Mouse (Mus musculus) lung, embryonic 16.5 days (tissue): ENCODE measurements around the gene 1700012P22Rik. TPM values are rescaled to one million over a fixed set of nuclear protein-coding genes. Genes with fewer than 3 reads are reported as not detected.

Experiments used
- ATAC-seq: fragments of 200-750 bp; cut with Nextera tagmentation; 2 replicates; pipeline ENCODE4 v1.8.0; 2017; ENCODE audit warnings: low read depth, mild to moderate bottlenecking, moderate library complexity
- H3K27ac ChIP-seq: fragments of 300-500 bp; sonication (generic); 2 replicates; pipeline ENCODE4 v1.5.1; 2014; ENCODE audit warnings: mild to moderate bottlenecking, control low read depth, low read length
- H3K27me3 ChIP-seq: fragments of 300-500 bp; sonication (generic); 2 replicates; pipeline ENCODE4 v1.6.1; 2014; ENCODE audit warnings: low read depth, low read length, mixed read lengths; ENCODE audit not compliant: control insufficient read depth, insufficient read depth
- H3K36me3 ChIP-seq: fragments of 300-500 bp; sonication (generic); 2 replicates; pipeline ENCODE4 v1.6.1; 2014; ENCODE audit warnings: low read length; ENCODE audit not compliant: control insufficient read depth, insufficient read depth
- H3K4me1 ChIP-seq: fragments of 300-500 bp; sonication (generic); replicated peaks from 2 replicates; pipeline ENCODE4 v1.6.1; 2014; ENCODE audit warnings: low read length, mixed read lengths; ENCODE audit not compliant: control insufficient read depth, insufficient read depth
- H3K4me2 ChIP-seq: fragments of 300-500 bp; sonication (generic); 2 replicates; pipeline ENCODE4 v1.6.1; 2014; ENCODE audit warnings: low read depth, low read length, control low read depth
- H3K4me3 ChIP-seq: fragments of 300-500 bp; sonication (generic); 2 replicates; pipeline ENCODE4 v1.5.1; 2014; ENCODE audit warnings: mild to moderate bottlenecking, low read length, control low read depth
- H3K9ac ChIP-seq: fragments of 300-500 bp; sonication (generic); 2 replicates; pipeline ENCODE4 v1.6.1; 2014; ENCODE audit warnings: low read length, control low read depth
- H3K9me3 ChIP-seq: fragments of 300-500 bp; sonication (generic); 2 replicates; pipeline ENCODE4 v1.6.1; 2016; ENCODE audit warnings: low read length; ENCODE audit not compliant: control insufficient read depth
- WGBS: fragments of 180-500 bp; shearing (Covaris S2); extraction: QIAGEN DNeasy Blood & Tissue Kit; methylation state at CpG from one replicate; pipeline ENCODE4 v1.1.7; 2014; 5-methylcytosine and 5-hydroxymethylcytosine counted together
- polyA plus RNA-seq: library from polyadenylated mRNA; unstranded; fragments of >200 nt; fragmentation: Nextera tagmentation; extraction: Ambion mirVana; gene quantifications from 2 replicates; pipeline ENCODE4 v1.2.1, GENCODE M21; 2015

1700012P22Rik gene
- polyA plus RNA-seq, result not detected in 2 replicates

DNA sequence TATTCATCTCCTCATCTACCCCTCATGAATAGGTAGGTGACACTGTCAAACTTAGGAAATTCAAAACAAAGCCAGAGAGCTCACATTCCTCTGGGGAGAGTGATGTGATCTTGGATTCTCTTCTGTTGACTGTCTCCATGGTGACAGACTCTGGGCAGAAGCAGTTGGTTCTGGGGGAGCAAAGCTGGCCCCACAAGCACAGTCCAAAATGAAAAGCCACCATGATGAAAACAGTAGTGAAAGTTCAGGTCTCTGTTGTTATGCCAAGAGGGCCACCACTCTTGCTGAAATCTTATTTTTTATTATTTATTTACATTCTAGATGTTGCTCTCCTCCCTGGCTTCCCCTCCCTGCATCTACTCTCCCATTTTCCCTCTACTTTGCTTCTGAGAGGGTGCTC, at the start of gene 1700012P22Rik:
Gene 1700012P22Rik, minus strand, starts transcription at position 101 of the 400 bp plus-strand sequence.
- no peaks in the 10 kb centered on the region for H3K36me3 ChIP-seq
- peaks cover 3% of the 10 kb centered on the region; the same call in 1 of the 2 replicates for H3K9me3 ChIP-seq
- H3K27ac ChIP-seq, result no peak within 1 kb of the TSS
- H3K4me2 ChIP-seq, result no peak within 1 kb of the TSS
- no peaks in the 10 kb centered on the region for H3K4me1 ChIP-seq
- H3K9ac ChIP-seq, result no peak within 1 kb of the TSS
- no peak within 1 kb of the TSS for H3K4me3 ChIP-seq
- no peak for ATAC-seq
- H3K27me3 ChIP-seq, result no peaks in the 10 kb centered on the region

GRCm38 (mm10) chr4:144468091-144468490, 29.5 kb upstream of the 1700012P22Rik start:
- H3K4me1 ChIP-seq, result no peaks in the 10 kb centered on the region

GRCm38 (mm10) chr4:144465206-144465605, 26.6 kb upstream of the 1700012P22Rik start:
- ATAC-seq, result no peak
- WGBS, result 59% methylated on average over 2 of the region's 2 CpGs
- Histone ChIP-seq H3K36me3 (no peaks in the 10 kb centered on the region), H3K9ac (no peak overlapping the region), H3K4me2 (no peak overlapping the region), H3K27ac (no peak overlapping the region), H3K4me1 (no peaks in the 10 kb centered on the region), H3K27me3 (no peaks in the 10 kb centered on the region), H3K4me3 (no peak overlapping the region), H3K9me3 (no peaks in the 10 kb centered on the region; the same call in 1 of the 2 replicates)

More at GRCm38 (mm10) chr4:144468091-144468490, 29.5 kb upstream of the 1700012P22Rik start:
- Histone ChIP-seq H3K4me3 (no peak overlapping the region), H3K9me3 (no peaks in the 10 kb centered on the region; the same call in none of the 2 replicates), H3K4me2 (no peak overlapping the region), H3K27me3 (no peaks in the 10 kb centered on the region), H3K36me3 (no peaks in the 10 kb centered on the region), H3K27ac (no peak overlapping the region), H3K9ac (no peak overlapping the region)
- no peak for ATAC-seq
- 40% methylated on average over 1 of the region's 1 CpGs for WGBS

DNA sequence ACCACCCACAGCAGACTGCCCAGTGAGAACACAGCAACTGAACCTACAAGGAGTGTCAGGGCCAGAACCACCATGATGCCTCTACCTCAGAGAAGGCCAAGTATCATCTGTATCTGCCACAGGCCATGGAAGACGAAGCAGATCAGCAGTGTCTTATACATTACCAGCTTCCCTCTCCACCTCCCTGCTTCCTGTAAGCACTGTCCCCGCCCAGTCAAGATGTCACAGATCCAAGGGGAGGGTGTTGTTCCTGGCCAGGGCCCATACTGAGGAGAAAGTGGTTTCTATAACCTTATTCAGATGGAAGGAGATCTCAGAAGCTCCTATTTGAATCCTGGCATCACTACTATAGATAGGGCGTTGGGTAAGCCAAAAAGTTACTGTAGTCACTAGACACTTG, 25.1 kb upstream of the 1700012P22Rik start, which contains the start of gene Aadacl3:
Gene Aadacl3, minus strand, starts transcription at position 101 of the 400 bp plus-strand sequence.
- no peak for ATAC-seq
- 60% methylated on average over 3 of the region's 3 CpGs for WGBS
- H3K27ac ChIP-seq, result no peak within 1 kb of the TSS

DNA sequence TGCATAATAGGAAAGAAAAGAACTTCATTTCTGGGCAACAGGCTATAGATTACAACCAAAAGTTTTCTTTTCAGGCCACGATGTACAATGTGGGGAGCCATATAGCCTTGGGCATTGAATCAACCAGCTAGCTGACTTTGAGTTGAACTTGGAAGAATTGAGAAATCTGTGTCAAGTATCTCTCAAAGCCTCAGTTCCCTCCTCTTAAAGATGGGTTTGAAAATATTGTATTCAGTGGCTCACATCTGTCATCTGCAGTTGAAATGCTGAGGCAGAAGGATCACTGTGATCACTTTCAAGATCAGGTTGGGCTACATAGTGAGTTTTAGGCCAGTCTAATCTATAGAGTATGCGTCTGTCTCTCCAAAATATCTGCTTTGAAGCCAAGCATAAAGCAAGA, 14.6 kb upstream of the 1700012P22Rik start, which contains the start of gene Gm9944:
Gene Gm9944, minus strand, starts transcription at position 101 of the 400 bp plus-strand sequence.
- H3K4me1 ChIP-seq, result no peaks in the 10 kb centered on the region
- no peak within 1 kb of the TSS for H3K4me3 ChIP-seq
- no peaks in the 10 kb centered on the region for H3K27me3 ChIP-seq
- H3K9ac ChIP-seq, result no peak within 1 kb of the TSS
- no peak within 1 kb of the TSS for H3K27ac ChIP-seq
- no peak for ATAC-seq
- H3K9me3 ChIP-seq, result no peaks in the 10 kb centered on the region
- WGBS, result 62% methylated on average over 2 of the region's 2 CpGs
- no peak within 1 kb of the TSS for H3K4me2 ChIP-seq
- no peaks in the 10 kb centered on the region for H3K36me3 ChIP-seq

More for the DNA sequence above, 25.1 kb upstream of the 1700012P22Rik start, which contains the start of gene Aadacl3:
- Histone ChIP-seq H3K4me3 (no peak within 1 kb of the TSS), H3K36me3 (no peaks in the 10 kb centered on the region), H3K27me3 (no peaks in the 10 kb centered on the region), H3K9me3 (no peaks in the 10 kb centered on the region; the same call in 1 of the 2 replicates), H3K4me2 (no peak within 1 kb of the TSS), H3K4me1 (no peaks in the 10 kb centered on the region), H3K9ac (no peak within 1 kb of the TSS)

DNA sequence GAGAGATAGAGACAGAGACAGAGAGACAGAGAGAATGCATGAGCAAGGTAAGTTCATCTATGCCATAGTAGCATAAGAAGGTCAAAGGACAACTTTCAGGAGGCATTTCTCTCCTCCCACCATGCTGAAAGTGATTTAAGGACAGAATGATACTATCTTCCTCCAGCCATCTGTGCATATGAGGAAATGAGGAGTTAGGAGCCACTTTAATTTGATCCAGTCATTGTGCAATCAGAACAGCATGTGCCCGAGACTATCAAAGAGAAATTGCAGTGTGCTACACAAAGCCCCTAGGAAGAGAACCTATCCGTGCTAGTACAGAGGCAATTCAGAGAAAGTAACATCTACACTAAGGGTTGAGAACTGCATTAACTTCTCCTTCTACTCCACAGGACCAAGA, 10.0 kb upstream of the 1700012P22Rik start:
- Histone ChIP-seq H3K4me3 (no peak overlapping the region), H3K4me2 (no peak overlapping the region), H3K4me1 (no peaks in the 10 kb centered on the region), H3K27me3 (no peaks in the 10 kb centered on the region), H3K27ac (no peak overlapping the region), H3K9me3 (no peaks in the 10 kb centered on the region), H3K9ac (no peak overlapping the region), H3K36me3 (no peaks in the 10 kb centered on the region)
- WGBS, result 71% methylated on average over 2 of the region's 2 CpGs
- ATAC-seq, result no peak

- WGBS, result 69% methylated on average over 1 of the region's 1 CpGs
Measured at GRCm38 (mm10) chr4:144441582-144441981, 3.0 kb upstream of the 1700012P22Rik start.

GRCm38 (mm10) chr4:144441095-144441494, 2.5 kb upstream of the 1700012P22Rik start:
- H3K4me1 ChIP-seq, result no peaks in the 10 kb centered on the region
- no peak overlapping the region for H3K9ac ChIP-seq
- no peaks in the 10 kb centered on the region for H3K27me3 ChIP-seq
- no peak for ATAC-seq
- no peak overlapping the region for H3K4me2 ChIP-seq
- WGBS, result 93% methylated on average over 4 of the region's 4 CpGs
- no peak overlapping the region for H3K4me3 ChIP-seq
- no peak overlapping the region for H3K27ac ChIP-seq
- H3K36me3 ChIP-seq, result no peaks in the 10 kb centered on the region
- peaks cover 3% of the 10 kb centered on the region; the same call in 1 of the 2 replicates for H3K9me3 ChIP-seq

More at GRCm38 (mm10) chr4:144441582-144441981, 3.0 kb upstream of the 1700012P22Rik start:
- no peaks in the 10 kb centered on the region for H3K36me3 ChIP-seq
- peaks cover 3% of the 10 kb centered on the region; the same call in 1 of the 2 replicates for H3K9me3 ChIP-seq
- H3K4me2 ChIP-seq, result no peak overlapping the region
- H3K4me1 ChIP-seq, result no peaks in the 10 kb centered on the region
- no peak overlapping the region for H3K9ac ChIP-seq
- no peak overlapping the region for H3K4me3 ChIP-seq
- no peak for ATAC-seq
- H3K27ac ChIP-seq, result no peak overlapping the region
- no peaks in the 10 kb centered on the region for H3K27me3 ChIP-seq

GRCm38 (mm10) chr4:144433216-144433615, 5.4 kb downstream of the 1700012P22Rik start:
- H3K27ac ChIP-seq, result no peak overlapping the region
- peaks cover 3% of the 10 kb centered on the region for H3K9me3 ChIP-seq
- no peaks in the 10 kb centered on the region for H3K27me3 ChIP-seq
- no peaks in the 10 kb centered on the region for H3K4me1 ChIP-seq
- no peak for ATAC-seq
- no peak overlapping the region for H3K4me3 ChIP-seq
- H3K9ac ChIP-seq, result no peak overlapping the region
- H3K4me2 ChIP-seq, result no peak overlapping the region
- H3K36me3 ChIP-seq, result no peaks in the 10 kb centered on the region
- 81% methylated on average over 5 of the region's 5 CpGs for WGBS
